Mouse (Mus musculus) CH12.LX (cell line): Measurements from ENCODE around the gene Traf3. TPM values are rescaled to one million over a fixed set of nuclear protein-coding genes. Genes with fewer than 3 reads are reported as not detected.

Experiments
- DNase-seq: peaks from one replicate; pipeline ENCODE4 v3.0.0-alpha.2; 2013; ENCODE audit errors: extremely low read depth
- H3K27ac ChIP-seq: 2 replicates; pipeline ENCODE4 v1.5.1; 2012; ENCODE audit warnings: low read depth, mild to moderate bottlenecking, control low read depth, moderate library complexity; ENCODE audit not compliant: insufficient read depth
- H3K27me3 ChIP-seq: replicated peaks from 2 replicates; pipeline ENCODE3; 2012; ENCODE audit warnings: inconsistent platforms
- H3K36me3 ChIP-seq, 2 experiments: replicated peaks in 1 of 2; 2 replicates each; pipeline versions ENCODE3 to v1.6.1; 2012; ENCODE audit warnings: inconsistent platforms in 1 of 2, low read length in 1 of 2, mild to moderate bottlenecking in 1 of 2, mixed read lengths in 1 of 2, moderate library complexity in 1 of 2; ENCODE audit not compliant: control insufficient read depth in 1 of 2, insufficient read depth in 1 of 2
- H3K4me1 ChIP-seq, 2 experiments: 2 replicates each; pipeline ENCODE4 v1.6.1; 2012; ENCODE audit warnings: inconsistent platforms in 1 of 2, moderate library complexity in 1 of 2; ENCODE audit not compliant: insufficient read depth in 2 of 2, control insufficient read depth in 1 of 2
- H3K4me2 ChIP-seq: 2 replicates; pipeline ENCODE4 v1.6.1; 2012; ENCODE audit warnings: low read depth, mild to moderate bottlenecking, control low read depth; ENCODE audit not compliant: poor library complexity, insufficient read depth, severe bottlenecking
- H3K4me3 ChIP-seq, 3 experiments: fragments of 150-350 bp in 1 of 3; sonication (generic) in 1 of 3; replicated peaks in 1 of 3; 2 replicates each; pipeline versions ENCODE3 to v1.5.1; 2011 to 2012; ENCODE audit warnings: low read depth in 2 of 3, low read length in 2 of 3, mild to moderate bottlenecking in 2 of 3, moderate library complexity in 2 of 3, control low read depth in 1 of 3, improper control_type of control experiment in 1 of 3, inconsistent platforms in 1 of 3, mixed read lengths in 1 of 3; ENCODE audit not compliant: poor library complexity in 1 of 3
- H3K79me2 ChIP-seq: replicated peaks from 2 replicates; pipeline ENCODE4 v1.6.1; 2012; ENCODE audit warnings: mild to moderate bottlenecking, moderate library complexity; ENCODE audit not compliant: control insufficient read depth, poor library complexity, insufficient read depth, severe bottlenecking; ENCODE audit errors: extremely low read depth
- H3K9ac ChIP-seq: 2 replicates; pipeline ENCODE4 v1.6.1; 2012; ENCODE audit warnings: low read depth, mild to moderate bottlenecking, control low read depth, moderate library complexity; ENCODE audit not compliant: insufficient read depth
- H3K9me3 ChIP-seq: replicated peaks from 2 replicates; pipeline ENCODE3; 2012; ENCODE audit warnings: low read length, inconsistent platforms, mixed read lengths
- BHLHE40 ChIP-seq: IDR thresholded peaks from 2 replicates; pipeline ENCODE4 v1.6.1; 2011; ENCODE audit warnings: mild to moderate bottlenecking, low read depth, low read length, improper control_type of control experiment
- CHD2 ChIP-seq: IDR thresholded peaks from 2 replicates; pipeline ENCODE4 v1.6.1; 2011; ENCODE audit warnings: low read length, improper control_type of control experiment
- CTCF ChIP-seq, 2 experiments: IDR thresholded peaks in 1 of 2; conservative IDR thresholded peaks in 1 of 2; 2 replicates each; pipeline ENCODE4 v1.5.1; 2011 to 2012; ENCODE audit warnings: low read depth in 2 of 2, low read length in 2 of 2, improper control_type of control experiment in 1 of 2, inconsistent platforms in 1 of 2, mild to moderate bottlenecking in 1 of 2, moderate library complexity in 1 of 2
- E2F4 ChIP-seq: IDR thresholded peaks from 2 replicates; pipeline ENCODE4 v1.6.1; 2011; ENCODE audit warnings: low read depth, low read length, improper control_type of control experiment; ENCODE audit not compliant: insufficient replicate concordance
- ELF1 ChIP-seq: IDR thresholded peaks from 2 replicates; pipeline ENCODE4 v1.6.1; 2014; ENCODE audit warnings: low read depth, mild to moderate bottlenecking, inconsistent platforms, low read length, improper control_type of control experiment
- EP300 ChIP-seq: IDR thresholded peaks from 2 replicates; pipeline ENCODE4 v1.6.1; 2011; ENCODE audit warnings: low read length, improper control_type of control experiment
- ETS1 ChIP-seq: conservative IDR thresholded peaks from 2 replicates; pipeline ENCODE4 v1.6.1; 2012; ENCODE audit warnings: low read depth, mild to moderate bottlenecking, inconsistent platforms, low read length, improper control_type of control experiment, moderate library complexity
- GABPA ChIP-seq: IDR thresholded peaks from 2 replicates; pipeline ENCODE4 v1.6.1; 2012; ENCODE audit warnings: low read depth, low read length, improper control_type of control experiment, inconsistent platforms; ENCODE audit not compliant: insufficient replicate concordance
- HCFC1 ChIP-seq: IDR thresholded peaks from 2 replicates; pipeline ENCODE4 v1.6.1; 2012; ENCODE audit warnings: low read depth, mild to moderate bottlenecking, inconsistent platforms, low read length, improper control_type of control experiment
- IRF4 ChIP-seq: IDR thresholded peaks from 2 replicates; pipeline ENCODE4 v1.6.1; 2014; ENCODE audit warnings: low read depth, mild to moderate bottlenecking, inconsistent platforms, low read length, improper control_type of control experiment
- JUND ChIP-seq: conservative IDR thresholded peaks from 2 replicates; pipeline ENCODE4 v1.6.1; 2011; ENCODE audit warnings: low read depth, low read length, improper control_type of control experiment
- KAT2A ChIP-seq: IDR thresholded peaks from 2 replicates; pipeline ENCODE4 v1.6.1; 2012; ENCODE audit warnings: low read length, improper control_type of control experiment, inconsistent platforms; ENCODE audit not compliant: insufficient replicate concordance
- MAFK ChIP-seq: IDR thresholded peaks from 2 replicates; pipeline ENCODE4 v1.6.1; 2011; ENCODE audit warnings: low read length, improper control_type of control experiment; ENCODE audit not compliant: insufficient replicate concordance
- MAX ChIP-seq: IDR thresholded peaks from 2 replicates; pipeline ENCODE4 v1.6.1; 2011; ENCODE audit warnings: low read length, improper control_type of control experiment
- MAZ ChIP-seq: IDR thresholded peaks from 2 replicates; pipeline ENCODE4 v1.6.1; 2012; ENCODE audit warnings: low read depth, mild to moderate bottlenecking, inconsistent platforms, low read length, improper control_type of control experiment, moderate library complexity
- MEF2A ChIP-seq: IDR thresholded peaks from 2 replicates; pipeline ENCODE4 v1.6.1; 2014; ENCODE audit warnings: low read depth, mild to moderate bottlenecking, inconsistent platforms, low read length, improper control_type of control experiment, borderline replicate concordance
- MXI1 ChIP-seq: IDR thresholded peaks from 2 replicates; pipeline ENCODE4 v1.6.1; 2011; ENCODE audit warnings: mild to moderate bottlenecking, low read depth, low read length, improper control_type of control experiment
- NRF1 ChIP-seq: IDR thresholded peaks from 2 replicates; pipeline ENCODE4 v1.6.1; 2014; ENCODE audit warnings: low read depth, mild to moderate bottlenecking, inconsistent platforms, low read length, improper control_type of control experiment, moderate library complexity
- PAX5 ChIP-seq: IDR thresholded peaks from 2 replicates; pipeline ENCODE4 v1.6.1; 2012; ENCODE audit warnings: low read length, inconsistent platforms, mixed read lengths
- POLR2A ChIP-seq: IDR thresholded peaks from 2 replicates; pipeline ENCODE4 v1.6.1; 2011; ENCODE audit warnings: low read depth, mild to moderate bottlenecking, improper control_type of control experiment, low read length
- POLR2AphosphoS2 ChIP-seq: IDR thresholded peaks from 2 replicates; pipeline ENCODE4 v1.6.1; 2011; ENCODE audit warnings: low read depth, low read length, improper control_type of control experiment
- RAD21 ChIP-seq: IDR thresholded peaks from 2 replicates; pipeline ENCODE4 v1.6.1; 2011; ENCODE audit warnings: low read depth, mild to moderate bottlenecking, low read length, improper control_type of control experiment, moderate library complexity
- RCOR1 ChIP-seq: conservative IDR thresholded peaks from 2 replicates; pipeline ENCODE4 v1.6.1; 2012; ENCODE audit warnings: low read depth, mild to moderate bottlenecking, inconsistent platforms, low read length, improper control_type of control experiment
- SIN3A ChIP-seq: IDR thresholded peaks from 2 replicates; pipeline ENCODE4 v1.6.1; 2012; ENCODE audit warnings: low read length, improper control_type of control experiment, inconsistent platforms
- SMC3 ChIP-seq: IDR thresholded peaks from 2 replicates; pipeline ENCODE4 v1.6.1; 2011; ENCODE audit warnings: low read depth, low read length, improper control_type of control experiment
- TBP ChIP-seq: conservative IDR thresholded peaks from 2 replicates; pipeline ENCODE4 v1.6.1; 2011; ENCODE audit warnings: low read depth, low read length, improper control_type of control experiment
- TCF12 ChIP-seq: IDR thresholded peaks from 2 replicates; pipeline ENCODE4 v1.6.1; 2014; ENCODE audit warnings: low read depth, mild to moderate bottlenecking, inconsistent platforms, low read length, improper control_type of control experiment
- UBTF ChIP-seq: IDR thresholded peaks from 2 replicates; pipeline ENCODE4 v1.6.1; 2012; ENCODE audit warnings: low read depth, mild to moderate bottlenecking, inconsistent platforms, low read length, improper control_type of control experiment, moderate library complexity
- USF1 ChIP-seq: IDR thresholded peaks from 2 replicates; pipeline ENCODE4 v1.6.1; 2014; ENCODE audit warnings: low read depth, mild to moderate bottlenecking, inconsistent platforms, low read length, improper control_type of control experiment
- USF2 ChIP-seq: conservative IDR thresholded peaks from 2 replicates; pipeline ENCODE4 v1.6.1; 2011; ENCODE audit warnings: low read depth, low read length, improper control_type of control experiment
- ZC3H11A ChIP-seq: IDR thresholded peaks from 2 replicates; pipeline ENCODE4 v1.6.1; 2012; ENCODE audit warnings: low read depth, mild to moderate bottlenecking, inconsistent platforms, low read length, improper control_type of control experiment
- ZKSCAN1 ChIP-seq: IDR thresholded peaks from 2 replicates; pipeline ENCODE4 v1.6.1; 2012; ENCODE audit warnings: low read depth, inconsistent platforms, low read length, improper control_type of control experiment, borderline replicate concordance
- dilution Hi-C: fragments of 300-500 bp; cut with MboI; formaldehyde crosslinking; loops from 2 replicates; pipeline ENCODE4 v1.14.3; 2020; ENCODE audit warnings: low sequenced_read_pairs; ENCODE audit not compliant: extremely low pct_unique_long_range_greater_than_20kb, extremely low pct_ligation_motif_present
- in situ Hi-C: fragments of 300-500 bp; cut with MboI; formaldehyde crosslinking; loops from 3 replicates; pipeline ENCODE4 v1.14.3; 2019; ENCODE audit warnings: low sequenced_read_pairs, low pct_ligation_motif_present, low pct_unique_long_range_greater_than_20kb, mixed read lengths
- polyA plus RNA-seq: library from polyadenylated mRNA; unstranded; fragments of >175 nt; gene quantifications from 2 replicates; pipeline ENCODE4 v1.2.1, GENCODE M21; 2012; ENCODE audit warnings: low read depth; ENCODE audit not compliant: insufficient read length
- total RNA-seq, 2 experiments: library from RNA; depleted of rRNA; stranded (reverse); fragments of 300-350 nt in 1 of 2; fragments of >200 nt in 1 of 2; gene quantifications; 2 replicates each; pipeline ENCODE4 v1.2.3; 2012 to 2014

Gene Traf3
- total and polyA plus RNA-seq, 3 experiments = 10.9 to 33.1 (median 17.5) TPM

GRCm38 (mm10) chr12:111237611-111238188, 71.5 kb downstream of the Traf3 start:
- TF ChIP-seq EP300 (no peak), MAX (no peak), ZC3H11A (no peak), TBP (no peak), CHD2 (no peak), KAT2A (no peak), USF2 (no peak), RCOR1 (no peak), NRF1 (no peak), USF1 (no peak), RAD21 (no peak), MEF2A (no peak), ELF1 (no peak), MXI1 (no peak), POLR2AphosphoS2 (no peak), HCFC1 (no peak), IRF4 (no peak), UBTF (no peak), MAFK (no peak), GABPA (no peak)
- in situ Hi-C loops = no loop called here
- H3K4me1 ChIP-seq = peaks cover 16 to 31% of the 10 kb centered on the region in 2 experiments
- H3K4me2 ChIP-seq = no peak overlapping the region
- H3K79me2 ChIP-seq = peaks cover 2% of the 10 kb centered on the region; the same call in 1 of the 2 replicates
- no peak overlapping the region for H3K27ac ChIP-seq
- DNase-seq = no peak
- no peak overlapping the region for H3K4me3 ChIP-seq
- H3K36me3 ChIP-seq = peaks cover 62 to 93% of the 10 kb centered on the region in 2 experiments
- dilution Hi-C loops = no loop called here
- no peak overlapping the region for H3K9ac ChIP-seq
- no peaks in the 10 kb centered on the region for H3K9me3 ChIP-seq
- H3K27me3 ChIP-seq = no peaks in the 10 kb centered on the region

- Histone ChIP-seq H3K9ac (no peak overlapping the region), H3K27me3 (no peaks in the 10 kb centered on the region), H3K4me3 (no peak overlapping the region), H3K9me3 (no peaks in the 10 kb centered on the region), H3K4me2 (no peak overlapping the region), H3K4me1 (peaks cover 16 to 31% of the 10 kb centered on the region in 2 experiments), H3K27ac (peak overlapping the region; percentile 23; the same call in 1 of the 2 replicates), H3K36me3 (peaks cover 68 to 93% of the 10 kb centered on the region in 2 experiments), H3K79me2 (peaks cover 2% of the 10 kb centered on the region; the same call in 1 of the 2 replicates)
- peak; percentile 21 for DNase-seq
- dilution Hi-C loops = no loop called here
- in situ Hi-C loops = no loop called here
- TF ChIP-seq USF2 (no peak), POLR2A (no peak), CTCF (conservative IDR thresholded peaks at IDR 0.05 in 1 of 2, IDR thresholded peaks at IDR 0.05 in 1 of 2; ENCODE audit: low read depth in 2 of 2, low read length in 2 of 2) (no peak), E2F4 (no peak), MXI1 (no peak), ETS1 (peak; percentile 45), RAD21 (no peak), TBP (no peak), MAX (no peak), USF1 (no peak), PAX5 (no peak), MAZ (no peak), RCOR1 (no peak), IRF4 (0 out of 2 replicates have a peak, but pooled peaks have one; percentile 9), BHLHE40 (peak; percentile 75), SIN3A (no peak), JUND (no peak), CHD2 (no peak), SMC3 (no peak), ZKSCAN1 (no peak), TCF12 (0 out of 2 replicates have a peak, but pooled peaks have one; percentile 27)
Measured at GRCm38 (mm10) chr12:111238345-111238744, 72.2 kb downstream of the Traf3 start.
